Mouse (Mus musculus): ENCODE data around the gene Unc80. TPM values are rescaled to one million over a fixed set of nuclear protein-coding genes. Genes with fewer than 3 reads are reported as not detected.
"Not testable (repeated sequence)": the region's sequence is repeated elsewhere in the genome, so short reads cannot be mapped to it uniquely, and the experiment has no call there.

The Unc80 gene
- total RNA-seq, 2 experiments from 2014 or later, result 96.2 to 100 TPM

DNA sequence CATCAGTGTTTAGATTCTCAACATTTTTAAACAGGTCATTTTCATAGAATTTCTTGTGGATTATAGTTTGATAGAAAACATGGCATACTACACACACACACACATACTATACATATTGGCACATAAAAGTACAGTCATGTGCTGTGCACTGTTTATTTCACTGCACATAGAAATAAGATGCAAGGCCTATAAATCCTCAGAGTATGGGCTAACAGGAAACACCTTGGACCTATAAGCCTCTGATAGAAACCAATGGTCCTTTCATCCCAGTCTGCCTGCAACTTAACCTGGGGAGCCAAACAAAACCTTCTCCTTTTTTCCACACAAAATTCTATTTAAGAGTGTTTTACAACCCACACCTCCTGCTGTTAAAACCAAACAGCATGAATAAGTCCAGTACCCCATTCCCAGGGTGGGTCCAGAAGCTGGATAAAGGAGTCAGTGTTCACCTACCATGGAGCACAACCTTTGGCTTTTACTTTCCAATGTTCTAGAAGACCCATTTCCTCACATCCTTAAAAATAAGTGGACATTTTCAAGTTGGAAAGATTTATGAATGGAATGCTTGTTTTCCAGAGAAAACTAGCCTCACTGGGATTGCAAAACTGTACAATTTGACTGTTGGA, 129.1 kb downstream of the Unc80 start:
- DNase-seq (ENCODE audit: extremely low spot score in 1 of 2, low spot score in 2 of 2), result no peak
- intact Hi-C loops (cut with DNase I), result no loop called here

GRCm38 (mm10) chr1:66608304-66608703, 140.1 kb downstream of the Unc80 start:
- intact Hi-C loops (cut with DNase I), result no loop called here
- no peak for DNase-seq (ENCODE audit: extremely low spot score in 1 of 2, low spot score in 2 of 2)

DNA sequence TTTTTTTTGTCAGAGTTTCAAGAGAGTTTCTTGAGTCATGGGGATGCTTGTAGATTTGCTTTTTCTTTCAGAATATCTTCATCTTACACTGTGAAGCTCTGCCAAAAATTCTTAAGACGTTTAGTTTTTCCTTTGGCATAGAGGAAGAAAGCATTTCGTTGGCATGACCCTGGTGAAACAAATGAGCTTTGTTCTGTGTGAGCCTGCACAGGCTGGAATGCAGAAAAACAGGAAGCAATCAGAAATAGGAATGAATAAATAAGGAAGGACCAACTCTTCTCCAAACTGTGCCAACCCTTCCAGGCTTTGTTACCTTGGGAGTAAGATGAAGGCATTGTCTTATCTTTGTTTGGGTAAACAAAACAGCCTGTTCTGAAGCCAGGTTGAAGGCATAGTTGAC, 149.0 kb downstream of the Unc80 start:
- intact Hi-C loops (cut with DNase I), result no loop called here

GRCm38 (mm10) chr1:66638177-66638576, 170.0 kb downstream of the Unc80 start:
- no peak for DNase-seq (ENCODE audit: extremely low spot score in 1 of 2, low spot score in 2 of 2)
- intact Hi-C loops (cut with DNase I), result no loop called here

More for the DNA sequence above, 149.0 kb downstream of the Unc80 start:
- DNase-seq (ENCODE audit: extremely low spot score in 1 of 2, low spot score in 2 of 2), result no peak

DNA sequence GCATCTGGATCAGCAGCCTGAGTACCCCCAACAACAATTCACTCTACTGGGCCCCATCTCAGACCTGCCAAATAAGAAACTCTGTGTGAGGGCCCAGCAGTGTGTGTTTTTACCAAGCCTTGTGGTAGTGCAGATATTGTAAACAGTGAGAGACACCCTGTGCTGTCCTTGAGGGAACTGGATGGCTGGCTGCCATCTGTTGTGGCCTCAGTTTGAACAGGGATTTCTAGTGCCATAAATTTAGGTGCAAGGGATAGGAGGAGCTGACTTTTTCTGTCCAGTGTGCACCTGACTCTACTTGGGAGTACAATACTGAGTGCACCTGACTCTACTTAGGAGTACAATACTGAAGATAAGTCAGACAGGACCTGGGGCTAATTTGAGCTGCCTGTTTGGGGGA, 178.7 kb downstream of the Unc80 start:
- no peak for DNase-seq (ENCODE audit: extremely low spot score in 1 of 2, low spot score in 2 of 2)
- intact Hi-C loops (cut with DNase I), result no loop called here

- DNase-seq (ENCODE audit: extremely low spot score in 1 of 2, low spot score in 2 of 2), result peak in 1 of 2 experiments; percentile 13
- intact Hi-C loops (cut with DNase I), result no loop called here
These were observed 181.4 kb downstream of the Unc80 start for GRCm38 (mm10) chr1:66649568-66649967.

GRCm38 (mm10) chr1:66650006-66650405, 181.8 kb downstream of the Unc80 start:
- intact Hi-C loops (cut with DNase I), result loop anchor here (10.0 kb wide), 1 partner anchor 235 kb away; no protein-coding TSS in a partner anchor

GRCm38 (mm10) chr1:66655119-66655746, 187.1 kb downstream of the Unc80 start:
- intact Hi-C loops (cut with DNase I), result loop anchor here (10.0 kb wide), 1 partner anchor 240 kb away; no protein-coding TSS in a partner anchor
- peak; percentile 38 to 54 for DNase-seq (ENCODE audit: extremely low spot score in 1 of 2, low spot score in 2 of 2)

More at GRCm38 (mm10) chr1:66650006-66650405, 181.8 kb downstream of the Unc80 start:
- no peak for DNase-seq (ENCODE audit: extremely low spot score in 1 of 2, low spot score in 2 of 2)

DNA sequence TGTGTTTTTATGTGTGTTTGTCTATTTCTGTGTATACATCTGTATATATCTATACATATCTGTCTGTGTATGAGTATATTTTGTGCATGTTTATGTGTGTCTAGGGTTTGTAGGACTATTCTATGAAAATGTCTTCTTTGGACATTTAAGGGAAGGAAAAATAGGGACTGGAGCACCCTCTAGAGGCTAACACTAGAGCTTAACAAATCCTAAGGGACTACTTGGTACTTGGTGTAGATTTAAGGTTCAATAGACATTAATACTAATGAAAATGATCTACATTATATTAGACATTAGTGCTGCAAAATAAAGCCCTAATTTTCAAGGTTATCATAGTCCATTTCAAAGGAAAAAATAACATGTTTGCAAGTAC, 187.6 kb downstream of the Unc80 start:
- intact Hi-C loops (cut with DNase I), result loop anchor here (10.0 kb wide), 1 partner anchor 241 kb away; no protein-coding TSS in a partner anchor
- DNase-seq (ENCODE audit: extremely low spot score in 1 of 2, low spot score in 2 of 2), result peak in 1 of 2 experiments; percentile 34

DNA sequence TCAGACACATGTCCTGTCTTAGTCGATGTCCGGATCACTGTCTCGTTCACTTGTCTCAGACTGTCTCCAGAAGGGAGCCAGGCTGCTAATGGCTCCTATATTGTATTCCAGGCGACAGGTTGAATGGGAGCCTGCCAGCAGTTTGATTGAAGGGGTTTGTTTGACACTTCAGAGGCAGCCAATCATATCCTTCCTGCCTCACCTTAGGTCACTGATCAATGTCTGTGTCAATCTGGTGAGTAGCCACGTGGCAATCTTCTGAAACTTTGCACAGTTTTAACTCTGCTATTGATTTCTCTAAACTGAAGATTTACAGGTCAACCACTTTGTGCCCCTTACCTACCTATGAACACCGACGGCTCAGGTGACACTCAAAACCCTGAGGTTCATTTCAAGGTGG, 203.3 kb downstream of the Unc80 start:
- no peak for DNase-seq (ENCODE audit: extremely low spot score in 1 of 2, low spot score in 2 of 2)
- intact Hi-C loops (cut with DNase I), result no loop called here

GRCm38 (mm10) chr1:66672812-66673211, 204.6 kb downstream of the Unc80 start:
- intact Hi-C loops (cut with DNase I), result no loop called here
- no peak for DNase-seq (ENCODE audit: extremely low spot score in 1 of 2, low spot score in 2 of 2)

- intact Hi-C loops (cut with DNase I), result no loop called here
- DNase-seq (ENCODE audit: extremely low spot score in 1 of 2, low spot score in 2 of 2), result no peak
These were observed 209.8 kb downstream of the Unc80 start for GRCm38 (mm10) chr1:66677928-66678327.

DNA sequence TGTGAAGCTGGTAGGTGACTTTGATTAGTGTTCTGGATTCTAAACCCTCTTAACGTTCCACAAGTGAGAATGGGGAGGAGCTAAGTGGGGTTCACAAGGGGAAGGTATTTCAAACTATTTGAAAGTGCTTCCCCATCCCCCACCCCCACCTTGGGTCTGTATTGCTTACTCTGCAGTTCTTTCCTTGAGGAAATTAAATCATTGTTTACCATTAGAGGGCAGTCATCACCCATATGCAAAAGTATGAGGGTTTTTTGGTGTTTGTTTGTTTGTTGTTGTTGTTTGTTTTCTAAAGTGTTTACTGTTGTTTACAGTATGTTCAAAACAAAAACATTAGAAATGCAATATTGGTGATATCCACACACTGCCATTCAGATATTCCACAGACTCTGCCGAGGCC, 210.5 kb downstream of the Unc80 start:
- intact Hi-C loops (cut with DNase I), result no loop called here
- no peak for DNase-seq (ENCODE audit: extremely low spot score in 1 of 2, low spot score in 2 of 2)

DNA sequence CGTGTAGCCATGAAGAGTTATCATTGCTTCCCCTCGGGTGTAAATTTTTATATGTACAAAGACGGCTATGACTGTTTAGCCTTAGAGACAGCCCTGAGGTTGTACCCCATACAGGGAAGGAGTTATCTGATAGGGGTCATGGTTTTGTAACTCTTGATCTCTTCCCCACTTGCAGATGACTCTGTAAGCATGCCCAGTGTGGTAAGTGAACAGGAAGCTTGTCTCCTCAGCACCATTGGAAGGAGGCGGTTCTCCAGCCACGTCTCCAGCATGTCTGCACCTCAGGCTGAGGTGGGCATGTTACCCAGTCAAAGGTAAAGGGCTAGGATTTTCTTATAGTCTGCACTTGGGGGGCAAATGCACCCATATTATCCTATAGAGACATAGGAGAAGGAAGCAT, 214.8 kb downstream of the Unc80 start:
- DNase-seq (ENCODE audit: extremely low spot score in 1 of 2, low spot score in 2 of 2), result no peak
- intact Hi-C loops (cut with DNase I), result no loop called here

- no peak for DNase-seq (ENCODE audit: extremely low spot score in 1 of 2, low spot score in 2 of 2)
- intact Hi-C loops (cut with DNase I), result no loop called here
These were observed 223.6 kb downstream of the Unc80 start for GRCm38 (mm10) chr1:66691772-66692171.

GRCm38 (mm10) chr1:66692308-66692707, 224.1 kb downstream of the Unc80 start:
- intact Hi-C loops (cut with DNase I), result no loop called here

DNA sequence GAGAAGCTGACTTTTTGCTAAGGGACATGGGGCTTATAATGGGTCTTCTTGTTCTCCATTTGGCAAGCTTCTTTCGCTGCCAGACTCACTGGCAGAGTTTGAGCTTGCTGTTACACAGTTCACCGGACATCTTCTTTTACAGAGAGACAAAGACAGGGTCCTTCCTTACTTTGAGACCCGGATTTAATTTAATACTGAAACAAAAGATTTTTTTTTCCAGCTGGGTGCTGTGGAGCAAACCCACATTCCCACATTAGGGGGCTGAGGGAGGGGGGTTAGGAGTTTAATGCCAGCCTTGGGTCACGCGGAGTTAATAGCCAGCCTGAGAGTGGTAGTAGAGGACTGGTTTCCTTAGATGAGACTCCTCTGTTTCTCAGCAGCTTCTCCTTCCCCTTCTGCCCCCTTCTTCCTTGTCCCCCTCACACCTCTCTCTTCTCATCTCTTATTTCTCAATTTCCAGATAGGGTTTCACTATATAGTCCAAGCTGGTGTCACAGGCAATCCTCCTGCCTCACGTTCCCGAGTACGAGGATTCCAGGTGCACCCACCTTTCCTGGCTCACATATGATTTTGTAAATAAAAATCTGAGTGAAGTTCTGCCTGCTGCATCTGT, 224.7 kb downstream of the Unc80 start:
- no peak for DNase-seq (ENCODE audit: extremely low spot score in 1 of 2, low spot score in 2 of 2)
- intact Hi-C loops (cut with DNase I), result no loop called here

More at GRCm38 (mm10) chr1:66692308-66692707, 224.1 kb downstream of the Unc80 start:
- no peak for DNase-seq (ENCODE audit: extremely low spot score in 1 of 2, low spot score in 2 of 2)

- intact Hi-C loops (cut with DNase I), result no loop called here
- DNase-seq (ENCODE audit: extremely low spot score in 1 of 2, low spot score in 2 of 2), result no peak
These were observed 226.1 kb downstream of the Unc80 start for GRCm38 (mm10) chr1:66694266-66694665.

DNA sequence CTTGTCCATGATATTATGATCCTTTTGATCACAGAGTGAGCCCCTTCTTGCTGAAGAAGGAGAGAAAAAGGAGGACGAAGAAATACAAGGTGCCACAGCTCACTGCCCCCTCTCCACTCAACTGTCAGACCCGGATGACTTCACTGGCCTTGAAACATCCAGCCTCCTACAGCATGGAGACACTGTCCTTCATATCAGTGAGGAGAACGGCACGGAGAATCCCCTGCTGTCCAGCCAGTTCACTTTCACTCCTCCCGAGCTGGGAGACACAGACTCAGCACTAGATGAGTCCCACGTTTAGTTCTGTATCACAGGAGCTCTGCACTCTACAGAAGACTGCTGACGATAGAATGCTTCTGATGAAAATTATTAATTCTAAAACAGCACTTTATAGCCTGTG, 227.1 kb downstream of the Unc80 start:
- no peak for DNase-seq (ENCODE audit: extremely low spot score in 1 of 2, low spot score in 2 of 2)
- intact Hi-C loops (cut with DNase I), result no loop called here

DNA sequence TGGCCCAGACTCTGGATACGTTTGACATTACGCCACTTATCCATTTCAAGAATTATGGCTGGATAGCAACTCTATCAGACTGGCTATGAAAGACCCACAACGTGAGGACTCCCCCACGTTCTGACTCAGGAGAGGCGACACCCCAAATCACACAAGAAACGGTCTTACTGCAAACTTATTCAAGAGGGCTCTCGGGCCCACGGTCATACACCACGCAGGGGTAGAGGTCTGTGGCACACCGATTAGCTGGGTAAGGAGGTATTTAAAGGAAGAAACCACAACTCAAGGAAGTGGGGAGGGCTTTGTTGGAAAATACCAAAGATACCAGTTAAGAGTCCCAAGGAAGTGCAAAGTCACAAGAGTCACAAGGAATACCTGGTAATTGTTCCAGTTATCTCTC, 231.5 kb downstream of the Unc80 start:
- intact Hi-C loops (cut with DNase I), result loop anchor here (10.0 kb wide), 1 partner anchor 115 kb away; the partner anchor contains the start of gene Kansl1l
- not testable (repeated sequence) for DNase-seq (ENCODE audit: extremely low spot score in 1 of 2, low spot score in 2 of 2)
